Mouse (Mus musculus) liver, embryonic 13.5 days (tissue): ENCODE measurements at regions not wholly inside any gene's neighbourhood (a gene's known extent, or its start where the extent isn't known, plus 50 kb on each side); places are given as distances from the start of the nearest gene placed in this dataset.

Experiments
- ATAC-seq: fragments of 200-750 bp; cut with Nextera tagmentation; 2 replicates; pipeline ENCODE4 v1.8.0; 2017; ENCODE audit warnings: low read depth, mild to moderate bottlenecking, moderate number of reproducible peaks, moderate library complexity
- DNase-seq: peaks from one replicate; pipeline ENCODE4 v3.0.0; 2022
- H3K27ac ChIP-seq: fragments of 300-500 bp; sonication (generic); 2 replicates; pipeline ENCODE4 v1.5.1; 2015; ENCODE audit warnings: moderate library complexity, mild to moderate bottlenecking, inconsistent platforms
- H3K27me3 ChIP-seq: fragments of 300-500 bp; sonication (generic); 2 replicates; pipeline ENCODE4 v1.6.1; 2015; ENCODE audit warnings: mild to moderate bottlenecking, inconsistent platforms
- H3K36me3 ChIP-seq: fragments of 300-500 bp; sonication (generic); 2 replicates; pipeline ENCODE4 v1.6.1; 2015; ENCODE audit warnings: mild to moderate bottlenecking, inconsistent platforms
- H3K4me1 ChIP-seq: fragments of 300-500 bp; sonication (generic); replicated peaks from 2 replicates; pipeline ENCODE4 v1.6.1; 2015; ENCODE audit warnings: inconsistent platforms
- H3K4me2 ChIP-seq: fragments of 300-500 bp; sonication (generic); 2 replicates; pipeline ENCODE4 v1.6.1; 2015; ENCODE audit warnings: inconsistent platforms, mild to moderate bottlenecking, moderate library complexity
- H3K4me3 ChIP-seq: fragments of 300-500 bp; sonication (generic); replicated peaks from 2 replicates; pipeline ENCODE4 v1.5.1; 2015; ENCODE audit warnings: mild to moderate bottlenecking, inconsistent platforms
- H3K9ac ChIP-seq: fragments of 300-500 bp; sonication (generic); 2 replicates; pipeline ENCODE4 v1.6.1; 2015; ENCODE audit warnings: mild to moderate bottlenecking, inconsistent platforms
- H3K9me3 ChIP-seq: fragments of 300-500 bp; sonication (generic); replicated peaks from 2 replicates; pipeline ENCODE4 v1.6.1; 2016; ENCODE audit warnings: inconsistent platforms
- WGBS: fragments of 180-500 bp; shearing (Covaris S2); methylation state at CpG from one replicate; pipeline ENCODE4 v1.1.7; 2015; ENCODE audit not compliant: insufficient replicate concordance; 5-methylcytosine and 5-hydroxymethylcytosine counted together

DNA sequence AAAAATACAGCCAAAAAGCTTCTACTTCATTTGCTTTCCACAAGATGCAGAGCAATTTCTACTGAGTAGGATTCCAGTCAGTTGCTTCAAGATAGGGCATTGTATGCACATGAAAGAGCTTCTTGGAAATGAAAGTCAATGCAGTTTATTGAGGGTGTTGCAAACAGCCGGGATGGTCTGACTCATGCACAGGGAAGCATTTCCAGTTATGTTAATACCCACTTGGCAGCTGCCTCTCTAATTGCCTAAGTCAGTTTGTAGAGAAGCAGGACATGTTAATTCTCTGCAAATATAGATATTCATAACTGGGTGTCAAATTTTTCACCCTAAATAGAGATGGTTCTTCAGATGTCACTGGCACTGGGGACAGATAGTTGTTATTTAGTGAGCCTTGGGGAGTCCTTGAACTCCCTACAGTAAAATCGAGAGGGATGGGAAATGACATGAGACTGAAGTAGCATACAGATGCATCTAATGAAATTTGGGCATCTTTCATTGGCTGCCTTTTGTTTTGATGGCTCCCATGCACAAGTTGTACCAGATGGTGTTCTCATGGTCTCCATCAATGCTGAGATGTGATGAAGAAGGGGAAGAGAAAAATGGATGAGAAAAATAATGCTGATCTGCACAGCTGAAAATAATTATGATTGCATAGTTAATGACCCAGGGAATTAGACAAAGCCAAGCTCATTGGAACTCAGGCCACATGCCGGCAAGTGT is 157.8 kb upstream of the Chl1 start:
- Histone ChIP-seq H3K27ac (no peak overlapping the region), H3K4me1 (no peaks in the 10 kb centered on the region), H3K27me3 (no peaks in the 10 kb centered on the region), H3K9ac (no peak overlapping the region), H3K9me3 (no peaks in the 10 kb centered on the region), H3K36me3 (no peaks in the 10 kb centered on the region), H3K4me3 (no peak overlapping the region), H3K4me2 (no peak overlapping the region)
- 63% methylated on average over 3 of the region's 3 CpGs for WGBS
- no peak for DNase-seq
- no peak for ATAC-seq

DNA sequence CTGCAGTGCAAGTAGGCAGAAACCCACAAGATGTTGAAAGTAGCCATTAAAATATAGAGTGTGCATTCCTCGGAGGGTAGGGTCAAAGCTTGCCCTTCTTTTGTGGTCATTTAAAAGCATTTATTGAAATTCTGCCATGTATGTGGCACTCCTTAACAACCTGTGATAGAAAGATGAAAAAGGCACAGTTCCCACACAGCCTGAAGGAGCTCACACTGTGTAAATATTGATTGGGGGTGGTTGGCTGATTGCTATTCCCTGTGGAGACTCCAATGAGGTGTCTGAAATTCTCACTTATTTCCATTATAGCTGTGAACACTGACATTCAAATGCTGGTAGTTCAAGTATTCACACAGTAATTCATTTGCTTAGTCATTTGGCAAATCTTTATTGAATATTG is 157.0 kb upstream of the Chl1 start:
- Histone ChIP-seq H3K27me3 (no peaks in the 10 kb centered on the region), H3K4me2 (no peak overlapping the region), H3K9me3 (no peaks in the 10 kb centered on the region), H3K27ac (no peak overlapping the region), H3K4me1 (no peaks in the 10 kb centered on the region), H3K9ac (no peak overlapping the region), H3K4me3 (no peak overlapping the region), H3K36me3 (no peaks in the 10 kb centered on the region)
- ATAC-seq: no peak
- DNase-seq: no peak
- WGBS: 65% methylated on average over 1 of the region's 1 CpGs

DNA sequence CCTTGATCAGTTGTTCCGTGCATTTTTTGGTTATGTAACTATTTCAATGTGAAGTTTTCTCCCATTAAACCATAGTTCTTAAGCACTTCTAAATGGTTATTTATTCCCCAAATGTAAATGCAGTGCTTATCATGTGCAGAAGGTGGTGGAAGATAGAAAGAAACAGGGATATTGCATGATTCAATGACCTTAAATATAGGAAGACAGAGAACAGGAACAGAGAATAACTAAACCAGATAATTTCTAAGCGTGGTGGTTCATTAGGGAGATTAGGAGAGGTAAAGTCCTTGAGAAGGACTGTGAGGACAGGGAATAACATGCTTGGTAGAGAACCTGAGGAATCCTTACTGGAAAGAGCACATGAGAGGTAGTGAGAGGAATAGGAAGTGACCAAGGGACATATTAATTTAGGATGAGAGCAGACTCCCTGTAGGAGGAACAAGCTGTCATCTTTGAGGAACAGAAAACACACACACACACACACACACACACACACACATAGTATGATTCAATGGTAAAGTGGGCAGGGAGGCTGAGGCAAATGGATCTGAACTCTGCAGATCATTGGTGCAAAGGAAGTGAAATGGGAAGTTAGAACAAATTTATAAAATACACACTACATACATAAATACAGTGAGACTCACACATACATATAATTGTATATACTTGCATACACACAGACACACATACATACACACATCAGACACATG is 143.4 kb upstream of the Chl1 start:
- ATAC-seq (no peak), DNase-seq (no peak)
- no peak overlapping the region for H3K9ac ChIP-seq
- H3K27ac ChIP-seq: no peak overlapping the region
- no peaks in the 10 kb centered on the region for H3K36me3 ChIP-seq
- WGBS: 52% methylated on average over 2 of the region's 2 CpGs
- no peaks in the 10 kb centered on the region for H3K9me3 ChIP-seq
- no peak overlapping the region for H3K4me3 ChIP-seq
- no peak overlapping the region for H3K4me2 ChIP-seq
- H3K4me1 ChIP-seq: no peaks in the 10 kb centered on the region
- no peaks in the 10 kb centered on the region for H3K27me3 ChIP-seq

DNA sequence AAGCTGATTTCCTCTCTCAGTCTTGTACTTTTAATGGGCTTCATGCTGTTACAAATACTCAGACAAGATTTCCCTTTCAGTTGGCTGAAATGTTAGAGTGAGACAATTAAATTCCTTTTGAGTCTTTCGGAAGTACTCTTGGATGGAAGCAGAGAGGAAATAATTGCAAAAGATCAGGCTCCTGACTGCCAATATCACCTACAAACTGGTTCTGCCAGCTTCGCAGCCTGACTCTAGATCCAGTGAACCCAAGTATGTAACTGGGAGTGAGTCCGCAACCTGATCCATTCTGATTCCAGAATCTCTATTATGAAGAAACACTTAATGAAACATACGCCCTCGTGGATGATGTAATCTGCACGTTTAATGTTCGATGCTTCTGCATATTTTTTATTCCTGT is 135.4 kb upstream of the Chl1 start:
- H3K36me3 ChIP-seq: no peaks in the 10 kb centered on the region
- ATAC-seq (no peak), DNase-seq (no peak)
- no peak overlapping the region for H3K4me2 ChIP-seq
- H3K27me3 ChIP-seq: no peaks in the 10 kb centered on the region
- WGBS: 69% methylated on average over 7 of the region's 7 CpGs
- H3K9ac ChIP-seq: no peak overlapping the region
- no peaks in the 10 kb centered on the region for H3K4me1 ChIP-seq
- H3K9me3 ChIP-seq: no peaks in the 10 kb centered on the region
- H3K4me3 ChIP-seq: no peak overlapping the region
- H3K27ac ChIP-seq: no peak overlapping the region

DNA sequence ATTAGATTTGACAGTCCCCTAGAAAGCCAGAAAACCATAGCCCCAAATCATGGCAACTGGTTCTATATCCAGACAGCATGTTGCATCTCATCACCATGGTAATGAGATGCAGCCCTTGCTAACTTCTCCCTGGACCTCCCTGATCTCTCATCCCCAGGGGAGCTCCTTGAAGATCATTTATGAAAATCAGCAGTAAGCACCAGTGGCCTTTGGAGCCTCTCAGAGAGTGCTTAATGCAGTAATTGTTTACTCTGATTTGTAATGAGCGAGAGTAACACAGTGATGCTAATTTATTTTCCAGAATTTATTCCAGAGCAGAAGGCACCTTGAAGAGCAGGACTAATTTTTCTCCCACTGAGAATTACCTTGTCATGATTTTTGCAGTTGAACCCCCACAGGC is 133.1 kb upstream of the Chl1 start:
- H3K4me3 ChIP-seq: no peak overlapping the region
- 64% methylated on average over 1 of the region's 1 CpGs for WGBS
- DNase-seq (no peak), ATAC-seq (no peak)
- H3K27me3 ChIP-seq: no peaks in the 10 kb centered on the region
- no peak overlapping the region for H3K9ac ChIP-seq
- H3K27ac ChIP-seq: no peak overlapping the region
- H3K4me2 ChIP-seq: no peak overlapping the region
- no peaks in the 10 kb centered on the region for H3K36me3 ChIP-seq
- no peaks in the 10 kb centered on the region for H3K9me3 ChIP-seq
- H3K4me1 ChIP-seq: no peaks in the 10 kb centered on the region

DNA sequence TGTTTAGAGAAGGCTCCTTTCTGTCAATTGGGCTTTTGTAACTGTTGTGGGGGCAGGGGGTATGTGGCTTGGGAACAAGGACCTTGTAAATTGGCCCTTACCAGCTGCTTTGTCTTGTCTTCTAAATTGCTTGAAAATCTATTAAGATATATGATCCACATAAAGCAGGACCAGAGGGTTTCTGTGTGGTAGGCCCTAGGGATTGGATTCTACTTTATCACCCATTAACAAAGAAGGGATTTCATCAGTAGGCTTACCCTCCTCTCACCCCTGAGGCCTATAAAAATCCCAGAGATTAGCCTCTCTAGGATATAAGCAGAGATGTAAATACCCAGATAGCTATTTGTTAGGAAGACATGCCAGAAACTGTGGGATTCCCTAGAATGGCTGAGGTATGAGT is 132.3 kb upstream of the Chl1 start:
- no peaks in the 10 kb centered on the region for H3K9me3 ChIP-seq
- no peak overlapping the region for H3K27ac ChIP-seq
- ATAC-seq (no peak), DNase-seq (no peak)
- H3K27me3 ChIP-seq: no peaks in the 10 kb centered on the region
- H3K36me3 ChIP-seq: no peaks in the 10 kb centered on the region
- no peaks in the 10 kb centered on the region for H3K4me1 ChIP-seq
- no peak overlapping the region for H3K9ac ChIP-seq
- no peak overlapping the region for H3K4me3 ChIP-seq
- H3K4me2 ChIP-seq: no peak overlapping the region

DNA sequence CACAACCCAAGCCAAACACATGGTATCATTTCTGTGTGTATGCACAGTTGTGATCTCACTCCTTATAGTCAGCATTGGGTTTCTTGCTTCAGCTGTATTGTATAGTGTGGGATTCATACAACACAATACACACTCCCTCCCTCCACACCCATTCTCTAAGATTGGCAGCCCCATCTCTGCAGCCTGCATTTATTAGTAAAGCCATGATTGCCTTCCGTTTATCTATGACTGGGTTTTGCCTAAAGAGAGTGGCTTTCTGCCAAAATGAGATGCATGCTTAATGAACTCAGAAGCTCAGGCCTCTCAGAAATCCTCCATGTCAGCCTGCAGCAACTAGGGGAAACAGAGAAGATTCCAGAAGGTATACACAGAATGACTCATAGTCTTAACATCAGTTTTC is 129.4 kb upstream of the Chl1 start:
- Histone ChIP-seq H3K4me1 (no peaks in the 10 kb centered on the region), H3K4me3 (no peak overlapping the region), H3K9ac (no peak overlapping the region), H3K9me3 (no peaks in the 10 kb centered on the region), H3K4me2 (no peak overlapping the region), H3K27ac (no peak overlapping the region), H3K27me3 (no peaks in the 10 kb centered on the region), H3K36me3 (no peaks in the 10 kb centered on the region)
- WGBS: 48% methylated on average over 1 of the region's 1 CpGs
- ATAC-seq: no peak
- DNase-seq: no peak

DNA sequence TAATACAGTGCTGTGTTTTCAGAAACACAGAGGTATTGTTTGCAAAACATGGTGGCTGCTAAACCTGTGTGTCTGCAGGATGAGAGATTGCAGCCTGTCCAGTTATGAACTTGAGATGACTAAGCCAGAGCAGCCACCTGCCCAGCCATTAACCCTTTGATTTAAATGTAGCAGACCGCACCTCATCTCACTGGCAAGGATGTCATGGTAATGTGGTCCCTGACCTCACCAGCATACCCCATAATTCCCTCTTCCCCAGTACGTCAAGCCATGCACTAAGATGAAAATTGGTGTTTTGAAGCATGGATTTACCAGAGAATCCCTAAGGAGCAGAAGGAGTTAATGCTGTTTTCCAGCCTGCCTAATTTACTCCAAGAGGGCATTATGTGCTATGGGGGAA is 128.5 kb upstream of the Chl1 start:
- H3K9ac ChIP-seq: no peak overlapping the region
- no peak overlapping the region for H3K4me2 ChIP-seq
- no peak for ATAC-seq
- H3K27me3 ChIP-seq: no peaks in the 10 kb centered on the region
- no peak for DNase-seq
- no peaks in the 10 kb centered on the region for H3K9me3 ChIP-seq
- no peak overlapping the region for H3K27ac ChIP-seq
- H3K4me1 ChIP-seq: no peaks in the 10 kb centered on the region
- WGBS: 48% methylated on average over 2 of the region's 2 CpGs
- H3K36me3 ChIP-seq: no peaks in the 10 kb centered on the region
- no peak overlapping the region for H3K4me3 ChIP-seq

DNA sequence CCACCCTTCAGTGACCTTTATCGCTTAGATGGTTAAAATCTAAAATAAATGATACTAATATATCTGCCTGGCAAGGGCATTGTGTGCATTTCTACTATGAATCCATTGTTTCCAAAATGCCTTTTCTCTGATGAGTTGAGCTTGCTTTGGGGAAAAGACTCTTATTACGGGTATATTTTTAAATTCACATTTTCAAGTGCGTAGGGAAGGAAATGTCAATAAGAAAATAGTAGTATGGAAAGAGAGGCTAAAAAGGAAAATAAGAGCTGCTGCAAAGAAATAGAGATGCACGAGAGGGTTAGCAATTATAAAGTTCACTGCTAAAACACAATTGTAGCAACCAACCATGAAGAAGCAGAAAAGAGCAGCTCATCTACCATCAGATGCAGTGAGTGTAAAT is 123.8 kb upstream of the Chl1 start:
- Histone ChIP-seq H3K27me3 (no peaks in the 10 kb centered on the region), H3K9ac (no peak overlapping the region), H3K27ac (no peak overlapping the region), H3K4me2 (no peak overlapping the region), H3K36me3 (no peaks in the 10 kb centered on the region), H3K9me3 (no peaks in the 10 kb centered on the region), H3K4me1 (no peaks in the 10 kb centered on the region), H3K4me3 (no peak overlapping the region)
- WGBS: 69% methylated on average over 4 of the region's 4 CpGs
- DNase-seq: no peak
- no peak for ATAC-seq

DNA sequence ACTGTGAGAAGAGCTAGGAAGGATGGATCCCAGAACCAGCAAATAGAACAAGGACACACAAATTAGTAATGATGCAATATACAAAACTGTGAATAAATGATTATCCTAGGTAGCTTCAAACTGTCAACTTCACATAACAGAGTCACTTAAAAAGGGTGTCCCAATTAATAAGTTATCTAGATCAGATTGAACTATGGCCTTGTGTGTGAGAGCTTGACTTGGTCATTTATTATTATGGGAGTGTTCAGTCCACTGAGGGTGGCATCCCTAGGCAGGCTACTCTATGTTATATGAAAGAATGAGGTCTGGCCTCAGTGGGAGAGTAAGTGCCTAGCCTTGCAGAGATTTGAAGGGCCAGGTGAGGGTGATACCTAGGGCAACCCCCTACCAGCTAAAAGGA is 104.4 kb upstream of the Chl1 start:
- Histone ChIP-seq H3K9ac (no peak overlapping the region), H3K9me3 (no peaks in the 10 kb centered on the region), H3K27ac (no peak overlapping the region), H3K4me3 (no peak overlapping the region), H3K4me1 (no peaks in the 10 kb centered on the region), H3K4me2 (no peak overlapping the region), H3K27me3 (no peaks in the 10 kb centered on the region), H3K36me3 (no peaks in the 10 kb centered on the region)
- ATAC-seq: no peak
- DNase-seq: no peak

DNA sequence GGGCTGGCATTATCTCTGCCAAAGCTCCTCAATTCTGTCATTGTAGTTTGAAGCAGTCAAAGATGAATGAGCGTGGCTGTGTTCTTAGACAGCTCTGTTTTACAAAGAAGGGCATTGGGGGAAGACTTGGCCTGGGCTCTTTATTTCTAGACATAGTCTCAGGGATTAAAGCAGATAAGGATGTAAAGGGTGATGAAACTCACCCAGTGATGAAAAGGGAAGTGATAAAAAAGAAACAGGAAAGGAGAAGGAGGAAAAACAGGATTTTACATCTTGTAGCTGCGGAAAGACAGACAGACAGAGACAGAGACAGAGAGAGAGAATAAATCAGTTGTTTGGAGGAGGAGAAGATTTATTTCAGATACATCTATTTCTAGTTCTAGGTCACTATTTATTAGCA is 95.5 kb upstream of the Chl1 start:
- Histone ChIP-seq H3K36me3 (no peaks in the 10 kb centered on the region), H3K4me1 (no peaks in the 10 kb centered on the region), H3K27me3 (no peaks in the 10 kb centered on the region), H3K4me3 (no peak overlapping the region), H3K27ac (no peak overlapping the region), H3K4me2 (no peak overlapping the region), H3K9me3 (no peaks in the 10 kb centered on the region), H3K9ac (no peak overlapping the region)
- no peak for ATAC-seq
- no peak for DNase-seq
- 60% methylated on average over 2 of the region's 2 CpGs for WGBS
